Mouse (Mus musculus): ENCODE measurements around the gene Irs1. TPM values are rescaled to one million over a fixed set of nuclear protein-coding genes. Genes with fewer than 3 reads are reported as not detected.
A peak's percentile ranks its signal among the peaks of the same experiment; 100 is the strongest.

Irs1 gene
- total RNA-seq (2021), result 10 to 100 TPM; 16.1 to 16.3 TPM

DNA sequence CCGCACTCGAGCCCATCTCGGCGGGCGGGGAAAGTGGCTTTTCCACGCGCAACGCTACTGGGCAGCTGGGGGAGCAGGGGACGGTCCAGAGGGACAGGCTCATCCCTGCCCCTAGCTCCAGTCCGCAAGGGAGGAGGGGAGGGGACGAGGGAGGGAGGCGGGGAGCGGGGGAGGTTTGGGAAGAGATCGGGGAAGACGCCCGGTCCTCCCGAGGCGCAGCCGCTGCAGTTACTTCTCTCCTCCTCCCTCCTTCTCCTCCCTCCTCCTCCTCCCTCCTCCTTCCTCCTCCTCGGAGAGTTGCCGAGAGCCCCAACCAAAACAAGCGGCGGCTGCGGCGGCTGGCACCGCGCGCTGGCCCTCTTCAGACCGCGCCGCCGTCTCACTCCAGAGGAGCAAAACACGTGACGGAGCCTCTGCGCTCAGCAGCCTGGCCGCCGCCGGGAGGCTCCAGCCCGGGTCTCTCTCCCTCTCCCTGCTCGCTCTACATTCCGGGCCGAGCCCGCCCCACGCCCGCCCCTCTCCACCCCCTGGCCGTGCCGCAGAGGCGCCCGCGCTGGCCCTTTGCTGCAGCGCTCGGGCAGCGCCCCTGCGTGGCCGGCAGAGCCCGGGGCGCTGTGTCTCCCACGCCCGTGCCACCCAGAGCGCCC lies at the start of gene Irs1:
Irs1 (minus strand) TSS at position 266 of the 647 bp plus-strand sequence.
- intact Hi-C loops (cut with DNase I), result loop anchor here (1.0 to 10.0 kb wide), 9 partner anchors 8 to 975 kb away; partner anchors contain the start of gene Rhbdd1
- peak; percentile 87 to 88 for DNase-seq (ENCODE audit: low spot score in 2 of 2)

DNA sequence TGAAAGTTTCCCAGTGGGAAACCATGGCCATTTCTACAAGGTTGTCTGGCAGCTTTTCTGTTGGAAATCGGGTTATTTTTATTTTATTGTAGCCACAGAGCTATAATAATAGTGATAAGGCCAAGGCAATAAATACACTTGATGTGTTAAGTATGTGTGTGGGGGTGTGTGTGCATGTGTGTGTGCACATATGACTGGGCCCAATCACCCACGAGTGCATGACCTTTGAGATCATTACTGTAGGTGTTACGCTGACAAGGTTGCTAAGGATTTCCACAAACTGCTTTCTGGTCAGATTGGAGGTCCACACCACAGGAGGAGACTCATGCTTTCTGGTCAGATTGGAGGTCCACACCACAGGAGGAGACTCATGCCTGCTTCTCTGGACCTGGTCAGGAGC lies 43.3 kb upstream of the Irs1 start:
- no peak for DNase-seq (ENCODE audit: low spot score in 2 of 2)
- intact Hi-C loops (cut with DNase I), result no loop called here

- intact Hi-C loops (cut with DNase I), result no loop called here
These were observed 38.7 kb upstream of the Irs1 start for GRCm38 (mm10) chr1:82329954-82330247.

DNA sequence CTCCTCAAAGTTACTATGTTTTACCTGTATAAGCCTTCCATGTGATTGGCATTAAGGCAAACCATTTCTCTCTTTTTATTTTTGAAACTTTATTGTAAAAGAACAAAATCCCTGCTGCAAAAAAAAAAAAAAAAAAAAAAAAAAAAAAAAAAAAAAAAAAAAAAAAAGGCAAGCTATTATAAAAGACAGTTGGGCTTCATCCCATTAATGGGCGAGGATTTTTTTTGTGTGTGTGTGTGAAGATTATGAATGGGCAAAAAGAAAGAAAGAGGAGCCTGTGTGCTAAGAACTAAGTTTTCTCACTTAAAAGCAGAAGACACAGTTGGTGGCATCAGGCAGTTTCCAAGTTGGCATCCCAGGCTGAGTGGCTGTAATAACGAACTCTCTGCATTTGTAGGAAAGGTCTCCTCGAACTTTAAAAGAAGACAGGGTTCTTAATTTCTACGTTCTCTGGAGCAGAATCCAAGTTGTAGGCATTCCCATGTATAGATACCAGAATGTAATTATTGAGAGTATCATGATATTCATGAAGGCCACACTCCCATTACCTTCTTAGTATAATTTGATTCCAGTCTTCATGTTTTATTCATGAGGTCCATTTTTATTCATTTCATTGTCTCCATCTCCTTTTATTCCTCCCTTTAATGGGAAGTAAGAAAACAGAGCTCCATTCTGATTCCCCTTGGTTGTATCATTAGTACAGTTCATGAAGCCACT lies 38.2 kb upstream of the Irs1 start:
- intact Hi-C loops (cut with DNase I), result no loop called here
- no peak for DNase-seq (ENCODE audit: low spot score in 2 of 2)

More at GRCm38 (mm10) chr1:82329954-82330247, 38.7 kb upstream of the Irs1 start:
- no peak for DNase-seq (ENCODE audit: low spot score in 2 of 2)

- DNase-seq (ENCODE audit: low spot score in 2 of 2), result no peak
- intact Hi-C loops (cut with DNase I), result no loop called here
These were observed 37.0 kb upstream of the Irs1 start for GRCm38 (mm10) chr1:82328033-82328775.

- intact Hi-C loops (cut with DNase I), result no loop called here
- DNase-seq (ENCODE audit: low spot score in 2 of 2), result no peak
These were observed 34.9 kb upstream of the Irs1 start for GRCm38 (mm10) chr1:82326120-82326519.

DNA sequence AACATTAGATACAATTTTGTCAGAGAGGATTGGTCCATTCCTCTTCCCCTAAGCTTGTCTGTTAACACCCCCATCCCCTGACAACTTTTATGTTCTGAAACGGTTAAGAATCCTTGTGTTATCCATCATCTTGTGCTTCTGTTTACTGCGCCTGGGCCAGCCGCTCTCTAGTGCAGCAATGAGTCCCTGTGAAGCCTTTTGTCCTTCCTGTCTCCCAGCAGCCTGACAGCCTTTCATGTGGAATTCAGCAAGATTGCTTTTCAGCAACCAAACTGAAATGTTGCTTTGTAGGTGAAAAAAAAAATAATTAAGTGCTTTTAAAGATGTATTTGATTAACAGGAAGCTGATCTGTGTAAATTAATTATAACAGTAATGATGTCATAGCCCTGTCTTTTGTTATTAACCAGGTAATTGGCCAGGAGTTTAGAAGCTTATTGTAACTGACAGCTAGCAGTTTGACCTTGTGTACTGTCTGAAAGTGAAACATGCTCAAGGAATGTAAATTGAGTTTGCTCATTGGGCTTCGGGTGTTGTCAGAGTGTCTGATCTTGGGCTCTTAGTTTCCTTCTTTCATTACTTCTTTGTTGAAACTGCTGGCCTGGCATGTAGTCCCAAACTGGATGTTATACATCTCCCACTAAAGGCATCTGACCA lies 33.0 kb upstream of the Irs1 start:
- intact Hi-C loops (cut with DNase I), result no loop called here
- no peak for DNase-seq (ENCODE audit: low spot score in 2 of 2)

DNA sequence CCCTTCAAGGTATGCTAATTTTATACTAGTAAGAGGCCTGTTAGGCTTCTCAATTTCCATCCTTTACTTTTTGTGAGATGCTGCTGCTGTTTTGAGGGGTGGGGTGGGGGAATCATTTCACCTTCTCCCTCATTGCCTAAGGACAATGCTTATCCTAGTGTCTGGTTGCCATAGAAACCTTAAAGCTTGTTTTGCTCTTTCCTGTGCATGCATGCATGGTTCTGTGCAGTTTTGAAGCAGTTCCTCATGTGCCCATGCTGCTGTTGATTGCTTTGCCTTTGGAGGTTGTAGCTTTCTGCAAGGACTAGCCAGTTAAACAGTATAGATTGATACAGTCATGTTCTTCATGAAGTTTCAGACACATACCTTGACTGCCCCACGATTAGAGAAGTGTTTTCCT lies 30.2 kb upstream of the Irs1 start:
- no peak for DNase-seq (ENCODE audit: low spot score in 2 of 2)
- intact Hi-C loops (cut with DNase I), result no loop called here

- intact Hi-C loops (cut with DNase I), result no loop called here
- no peak for DNase-seq (ENCODE audit: low spot score in 2 of 2)
These were observed 29.6 kb upstream of the Irs1 start for GRCm38 (mm10) chr1:82320864-82321263.

DNA sequence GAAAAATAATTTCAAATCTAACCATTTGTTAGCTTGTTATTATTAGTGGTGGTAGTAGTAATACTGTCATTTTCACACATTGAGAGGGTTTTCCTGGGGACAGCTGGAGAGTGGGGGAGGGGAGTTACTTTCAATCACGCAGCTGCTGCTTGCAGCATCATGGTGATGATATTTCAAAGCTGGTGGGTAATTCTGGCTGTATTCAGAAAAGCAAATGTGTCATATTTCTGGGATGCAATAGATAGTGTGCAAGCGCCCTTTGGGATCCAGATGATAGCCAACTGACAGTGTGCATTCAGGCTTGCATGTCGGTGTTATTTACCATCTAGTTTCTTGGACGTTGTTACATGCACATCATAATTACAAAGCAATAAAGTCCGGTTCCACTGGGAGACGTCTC lies 29.2 kb upstream of the Irs1 start:
- intact Hi-C loops (cut with DNase I), result no loop called here

GRCm38 (mm10) chr1:82316746-82317126 lies 25.5 kb upstream of the Irs1 start:
- intact Hi-C loops (cut with DNase I), result loop anchor here (2.0 kb wide), 1 partner anchor 26 kb away; the partner anchor contains the start of gene Irs1
- no peak for DNase-seq (ENCODE audit: low spot score in 2 of 2)

More for the DNA sequence above, 29.2 kb upstream of the Irs1 start:
- no peak for DNase-seq (ENCODE audit: low spot score in 2 of 2)

DNA sequence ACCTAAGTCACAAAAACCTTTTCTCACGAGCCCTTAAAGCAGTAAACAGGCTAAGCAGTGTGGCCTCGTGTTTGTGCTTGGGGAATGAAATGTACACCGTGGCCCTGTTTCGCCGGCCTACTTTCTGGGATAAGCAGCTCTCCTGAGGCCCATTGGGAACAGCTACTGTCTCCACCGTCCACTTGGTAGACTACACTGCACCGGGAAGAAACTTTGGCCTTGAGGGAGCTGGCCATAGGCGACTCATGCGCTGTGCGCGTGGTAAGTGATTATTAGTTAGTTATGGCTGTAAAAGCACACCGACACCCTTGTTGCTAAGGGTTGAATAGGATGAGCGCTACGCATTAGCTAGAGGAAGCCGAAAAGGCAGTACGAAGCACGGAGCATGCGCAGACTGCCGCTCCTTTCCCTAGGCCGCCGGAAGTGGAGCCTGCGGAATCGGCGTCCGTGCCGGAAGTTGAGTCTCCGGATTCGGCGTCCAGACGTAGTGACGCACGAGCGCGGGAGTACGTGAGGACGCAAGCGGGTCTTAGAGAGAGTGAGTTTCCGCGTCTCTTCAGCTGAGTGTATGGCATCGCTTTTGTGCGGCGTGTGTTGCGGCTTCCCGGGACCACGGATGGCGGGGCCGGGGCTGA lies 25.0 kb upstream of the Irs1 start, which contains the start of gene Rhbdd1:
Rhbdd1 (plus strand) TSS at position 342 of the 635 bp plus-strand sequence.
- intact Hi-C loops (cut with DNase I), result loop anchor here (2.0 kb wide), 1 partner anchor 25 kb away; the partner anchor contains the start of gene Irs1
- peak; percentile 99 for DNase-seq (ENCODE audit: low spot score in 2 of 2)

DNA sequence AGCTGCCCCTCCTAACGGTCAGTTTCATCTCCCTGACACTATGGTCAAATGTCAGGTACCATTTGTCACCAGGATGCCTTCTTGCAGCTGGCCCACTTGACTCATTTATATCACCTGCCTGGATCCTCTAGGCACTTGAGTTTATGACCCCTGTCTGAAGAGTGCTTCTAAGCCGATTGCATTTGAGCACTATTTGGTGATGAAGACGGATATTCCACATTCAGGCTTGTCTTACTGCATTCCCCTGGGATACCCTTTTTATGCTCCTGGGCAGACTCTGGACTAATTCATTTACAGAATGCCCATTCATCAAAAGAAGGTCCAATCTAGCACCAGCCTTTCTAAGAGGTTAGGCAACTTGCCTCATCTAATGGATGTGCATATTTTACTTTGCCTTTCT lies 13.3 kb upstream of the Irs1 start:
- no peak for DNase-seq (ENCODE audit: low spot score in 2 of 2)
- intact Hi-C loops (cut with DNase I), result no loop called here

DNA sequence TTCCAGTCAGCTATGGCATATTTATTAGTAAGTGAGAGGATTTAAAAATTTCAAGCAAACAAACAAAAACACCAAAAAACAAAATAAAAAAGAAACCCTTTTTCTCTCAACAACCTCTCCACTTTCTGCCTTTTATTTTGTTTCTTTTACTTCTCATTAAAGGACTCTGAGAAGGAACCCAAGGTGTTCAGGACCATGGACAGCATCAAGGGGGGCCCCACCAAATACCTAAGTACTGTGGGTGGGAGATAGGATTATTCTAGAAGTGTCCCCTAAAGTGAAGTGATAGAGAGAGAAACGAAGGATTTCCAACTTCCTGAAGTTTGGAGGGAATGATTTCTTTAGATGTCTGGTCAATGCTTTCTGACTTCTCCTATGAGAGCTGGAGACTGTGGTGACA lies 7.4 kb upstream of the Irs1 start:
- DNase-seq (ENCODE audit: low spot score in 2 of 2), result no peak
- intact Hi-C loops (cut with DNase I), result loop anchor here (10.0 kb wide), 2 partner anchors 434 to 704 kb away; no protein-coding TSS in a partner anchor

GRCm38 (mm10) chr1:82294102-82294501 lies 2.9 kb upstream of the Irs1 start:
- intact Hi-C loops (cut with DNase I), result loop anchor here (5.0 to 10.0 kb wide), 4 partner anchors 138 to 699 kb away; no protein-coding TSS in a partner anchor
- DNase-seq (ENCODE audit: low spot score in 2 of 2), result peak in 1 of 2 experiments; percentile 7

GRCm38 (mm10) chr1:82292771-82293170 lies 1.6 kb upstream of the Irs1 start:
- peak; percentile 78 to 82 for DNase-seq (ENCODE audit: low spot score in 2 of 2)
- intact Hi-C loops (cut with DNase I), result loop anchor here (5.0 to 10.0 kb wide), 4 partner anchors 140 to 698 kb away; no protein-coding TSS in a partner anchor

DNA sequence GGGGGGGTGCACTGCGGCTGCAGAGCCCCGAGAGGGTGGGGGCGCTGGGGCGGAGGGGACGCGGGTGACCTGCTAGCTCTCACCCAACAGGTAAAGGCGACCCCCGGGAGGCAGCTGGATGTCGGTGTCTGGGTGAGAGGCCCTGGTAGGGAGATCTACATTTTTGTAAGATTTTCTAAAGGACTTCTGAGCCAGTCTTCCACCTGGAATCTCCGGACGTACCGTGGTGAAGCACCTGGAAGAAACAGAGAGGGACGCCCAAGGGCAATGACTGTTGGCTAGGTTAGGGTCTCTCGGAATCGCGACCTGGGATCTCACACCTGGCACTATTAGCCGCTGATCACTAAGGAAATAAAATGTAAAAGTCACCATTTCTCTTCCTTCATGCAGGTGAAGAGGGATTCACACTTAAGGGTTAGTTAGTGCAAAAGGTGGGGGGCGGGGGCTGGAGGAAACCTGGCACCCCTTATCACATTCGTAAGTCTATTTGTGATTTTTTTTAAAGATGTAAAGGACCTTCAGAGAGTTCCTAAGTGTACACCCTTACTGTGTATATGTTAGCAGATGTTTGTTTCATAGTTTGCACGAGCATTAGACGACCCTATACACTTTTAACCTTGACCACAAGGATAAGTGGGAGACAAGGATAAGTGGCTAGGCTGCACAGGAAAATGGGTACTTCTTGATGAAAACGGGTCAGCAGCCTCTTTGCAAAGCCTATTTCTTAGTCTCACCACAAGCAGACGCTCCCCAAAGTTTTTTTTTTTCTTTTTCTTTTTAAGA lies 905 bp upstream of the Irs1 start:
- no peak for DNase-seq (ENCODE audit: low spot score in 2 of 2)
- intact Hi-C loops (cut with DNase I), result loop anchor here (1.0 to 10.0 kb wide), 9 partner anchors 9 to 976 kb away; partner anchors contain the start of gene Rhbdd1

DNA sequence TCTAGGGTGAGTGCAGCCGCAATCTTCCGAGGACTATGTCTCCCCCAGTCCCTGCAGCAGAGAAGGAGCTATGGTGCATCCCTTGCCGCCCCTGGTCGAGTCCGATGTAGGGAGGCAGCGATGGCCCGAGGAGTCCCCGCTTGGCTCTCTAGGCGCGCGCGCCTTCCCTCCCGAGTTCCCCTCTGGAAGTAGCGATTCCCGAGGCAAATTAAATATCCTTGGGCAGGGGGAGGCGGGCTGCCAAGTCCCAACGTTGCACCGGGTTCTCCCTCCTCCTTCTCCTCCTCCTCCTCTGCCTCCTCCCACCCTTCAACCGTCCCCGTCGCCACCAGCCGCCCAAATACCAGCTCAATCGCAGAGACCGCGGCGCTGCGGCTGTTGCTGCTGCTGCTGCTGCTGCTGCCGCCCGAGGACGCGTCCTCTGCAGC lies 479 bp downstream of the Irs1 start:
- intact Hi-C loops (cut with DNase I), result loop anchor here (1.0 to 10.0 kb wide), 9 partner anchors 7 to 974 kb away; partner anchors contain the start of gene Rhbdd1

More for the DNA sequence above, 479 bp downstream of the Irs1 start:
- peak; percentile 87 for DNase-seq (ENCODE audit: low spot score in 2 of 2)

All from left cerebral cortex, postnatal 36 days (tissue).